Mouse (Mus musculus) kidney, embryonic 15.5 days (tissue): ENCODE measurements around the gene Cela3a. TPM values are rescaled to one million over a fixed set of nuclear protein-coding genes. Genes with fewer than 3 reads are reported as not detected.
A peak's percentile ranks its signal among the peaks of the same experiment; 100 is the strongest.

Experiments
- ATAC-seq: fragments of 200-750 bp; cut with Nextera tagmentation; replicated peaks from 2 replicates; pipeline ENCODE4 v1.8.0; 2017; ENCODE audit warnings: moderate TSS enrichment; ENCODE audit not compliant: low FRiP score
- H3K27ac ChIP-seq: fragments of 300-500 bp; sonication (generic); 2 replicates; pipeline ENCODE4 v1.5.1; 2015; ENCODE audit warnings: mild to moderate bottlenecking, inconsistent platforms
- H3K27me3 ChIP-seq: fragments of 300-500 bp; sonication (generic); 2 replicates; pipeline ENCODE4 v1.6.1; 2015; ENCODE audit warnings: inconsistent platforms
- H3K36me3 ChIP-seq: fragments of 300-500 bp; sonication (generic); 2 replicates; pipeline ENCODE4 v1.6.1; 2015; ENCODE audit warnings: inconsistent platforms
- H3K4me1 ChIP-seq: fragments of 300-500 bp; sonication (generic); 2 replicates; pipeline ENCODE4 v1.6.1; 2015; ENCODE audit warnings: inconsistent platforms
- H3K4me2 ChIP-seq: fragments of 300-500 bp; sonication (generic); 2 replicates; pipeline ENCODE4 v1.6.1; 2015; ENCODE audit warnings: moderate library complexity, mild to moderate bottlenecking, inconsistent platforms
- H3K4me3 ChIP-seq: fragments of 300-500 bp; sonication (generic); replicated peaks from 2 replicates; pipeline ENCODE4 v1.5.1; 2015; ENCODE audit warnings: mild to moderate bottlenecking, inconsistent platforms
- H3K9ac ChIP-seq: fragments of 300-500 bp; sonication (generic); 2 replicates; pipeline ENCODE4 v1.6.1; 2015; ENCODE audit warnings: mild to moderate bottlenecking, inconsistent platforms
- H3K9me3 ChIP-seq: fragments of 300-500 bp; sonication (generic); replicated peaks from 2 replicates; pipeline ENCODE4 v1.6.1; 2016; ENCODE audit warnings: inconsistent platforms
- WGBS: fragments of 180-500 bp; shearing (Covaris S2); methylation state at CpG from one replicate; pipeline ENCODE4 v1.1.7; 2015; ENCODE audit warnings: mixed read lengths; 5-methylcytosine and 5-hydroxymethylcytosine counted together
- polyA plus RNA-seq: library from polyadenylated mRNA; unstranded; fragments of >200 nt; fragmentation: Nextera tagmentation; extraction: Ambion mirVana; gene quantifications from 2 replicates; pipeline ENCODE4 v1.2.1, GENCODE M21; 2015

Gene Cela3a
- polyA plus RNA-seq, 1 experiment from 2014 or later = not detected

DNA sequence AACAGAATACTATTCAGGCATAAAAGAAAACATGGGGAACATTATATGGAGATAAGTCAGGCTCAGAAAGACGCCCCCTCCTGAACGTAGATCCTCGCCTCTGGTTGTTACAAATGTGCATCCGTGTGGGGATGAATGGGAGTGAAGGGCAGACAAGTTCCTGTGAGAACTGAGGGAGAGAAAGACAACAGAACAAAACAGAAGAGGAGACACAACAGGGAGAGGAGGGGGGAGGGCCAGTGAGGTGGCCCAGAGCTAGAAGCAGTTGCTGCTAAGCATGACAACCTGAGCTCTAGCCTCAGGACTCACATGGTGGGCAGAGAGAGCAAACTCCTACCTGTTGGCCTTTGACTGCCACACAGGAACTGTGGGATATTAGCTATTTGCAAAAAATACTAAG, 43.5 kb downstream of the Cela3a start:
- Histone ChIP-seq H3K4me2 (no peak overlapping the region), H3K4me1 (peaks cover 24% of the 10 kb centered on the region), H3K4me3 (no peak overlapping the region), H3K36me3 (no peaks in the 10 kb centered on the region), H3K27ac (no peak overlapping the region), H3K9ac (no peak overlapping the region), H3K9me3 (no peaks in the 10 kb centered on the region), H3K27me3 (no peaks in the 10 kb centered on the region)
- WGBS = 83% methylated on average over 4 of the region's 4 CpGs
- no peak for ATAC-seq

DNA sequence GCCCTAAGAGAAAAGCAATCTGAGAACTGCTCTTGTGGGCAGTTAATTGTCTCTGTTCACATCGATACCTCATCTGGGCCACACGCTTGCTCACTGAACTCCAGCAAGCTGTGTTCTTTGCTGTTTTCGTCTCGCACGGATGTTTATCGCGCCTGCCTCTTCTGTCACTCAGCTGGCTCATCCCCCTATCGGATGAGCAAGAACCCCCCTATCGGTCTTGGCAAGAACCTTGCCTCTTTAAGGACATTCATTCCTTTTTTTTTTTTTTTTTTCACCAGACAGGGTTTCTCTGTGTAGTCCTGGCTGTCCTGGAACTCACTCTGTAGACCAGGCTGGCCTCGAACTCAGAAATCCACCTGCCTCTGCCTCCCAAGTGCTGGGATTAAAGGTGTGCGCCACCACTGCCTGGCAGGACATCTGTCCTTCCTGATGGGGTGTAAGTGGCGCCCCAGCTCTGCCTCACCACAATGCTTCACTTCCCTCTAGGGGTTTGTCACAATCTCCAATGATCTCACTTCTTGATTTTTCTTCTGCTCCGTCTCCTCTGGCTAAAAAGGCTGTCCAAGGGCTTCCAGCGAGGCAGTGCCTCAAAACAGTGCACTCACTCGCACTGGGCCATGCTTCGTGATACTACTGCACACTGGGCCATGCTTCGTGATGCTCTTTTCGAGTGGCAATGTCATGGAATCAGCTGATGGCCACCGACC, 44.1 kb downstream of the Cela3a start:
- Histone ChIP-seq H3K27me3 (no peaks in the 10 kb centered on the region), H3K9ac (no peak overlapping the region), H3K4me3 (no peak overlapping the region), H3K36me3 (no peaks in the 10 kb centered on the region), H3K9me3 (no peaks in the 10 kb centered on the region), H3K27ac (no peak overlapping the region), H3K4me1 (peaks cover 22% of the 10 kb centered on the region), H3K4me2 (no peak overlapping the region)
- 85% methylated on average over 19 of the region's 19 CpGs for WGBS
- no peak for ATAC-seq

DNA sequence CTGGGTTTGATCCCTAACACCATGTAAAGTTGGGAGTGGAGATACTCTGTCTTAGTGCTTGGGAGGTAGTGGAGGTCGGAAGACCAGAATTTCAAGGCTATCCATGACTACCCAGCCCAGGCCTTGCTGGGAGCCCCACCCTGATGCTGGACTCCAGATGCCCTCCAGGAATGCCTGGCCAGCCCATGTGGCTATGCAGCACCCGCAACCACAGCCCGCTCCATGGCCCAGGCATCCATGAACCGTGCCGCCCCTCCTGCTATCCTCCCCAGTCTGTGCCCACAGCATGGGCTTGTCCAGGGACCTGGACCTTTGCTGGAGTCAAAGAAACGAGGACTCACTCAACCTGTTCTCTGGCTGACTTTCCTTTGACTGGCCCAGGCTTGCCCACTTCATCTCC, 44.8 kb downstream of the Cela3a start:
- Histone ChIP-seq H3K4me3 (no peak overlapping the region), H3K36me3 (no peaks in the 10 kb centered on the region), H3K27ac (no peak overlapping the region), H3K4me2 (no peak overlapping the region), H3K9me3 (no peaks in the 10 kb centered on the region), H3K4me1 (peaks cover 15% of the 10 kb centered on the region), H3K27me3 (no peaks in the 10 kb centered on the region), H3K9ac (no peak overlapping the region)
- ATAC-seq = no peak
- 85% methylated on average over 6 of the region's 6 CpGs for WGBS

DNA sequence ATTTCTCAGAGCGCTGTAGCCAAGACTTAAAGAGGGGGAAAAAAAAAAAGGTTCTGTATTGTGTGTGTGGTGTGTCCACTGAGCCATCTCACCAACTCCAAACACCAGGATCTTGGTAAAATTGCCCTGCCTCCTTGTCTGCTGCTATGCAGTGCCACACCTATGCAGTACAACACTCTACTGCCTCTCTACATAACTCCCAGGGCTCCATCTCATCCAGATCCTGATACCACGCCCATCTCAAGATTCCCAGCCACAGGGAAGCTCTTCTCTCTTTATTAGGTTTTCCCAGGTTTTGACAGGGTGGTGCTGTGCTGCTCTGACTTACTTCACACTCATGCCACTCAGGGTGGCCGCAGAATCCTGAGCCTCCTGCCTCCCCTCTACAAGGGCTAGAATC, 48.6 kb downstream of the Cela3a start:
- Histone ChIP-seq H3K4me2 (no peak overlapping the region), H3K27me3 (no peaks in the 10 kb centered on the region), H3K36me3 (no peaks in the 10 kb centered on the region), H3K9ac (no peak overlapping the region), H3K4me1 (peaks cover 11% of the 10 kb centered on the region; the same call in 1 of the 2 replicates), H3K9me3 (no peaks in the 10 kb centered on the region), H3K4me3 (no peak overlapping the region), H3K27ac (no peak overlapping the region)
- WGBS = 78% methylated on average over 3 of the region's 3 CpGs
- ATAC-seq = no peak

DNA sequence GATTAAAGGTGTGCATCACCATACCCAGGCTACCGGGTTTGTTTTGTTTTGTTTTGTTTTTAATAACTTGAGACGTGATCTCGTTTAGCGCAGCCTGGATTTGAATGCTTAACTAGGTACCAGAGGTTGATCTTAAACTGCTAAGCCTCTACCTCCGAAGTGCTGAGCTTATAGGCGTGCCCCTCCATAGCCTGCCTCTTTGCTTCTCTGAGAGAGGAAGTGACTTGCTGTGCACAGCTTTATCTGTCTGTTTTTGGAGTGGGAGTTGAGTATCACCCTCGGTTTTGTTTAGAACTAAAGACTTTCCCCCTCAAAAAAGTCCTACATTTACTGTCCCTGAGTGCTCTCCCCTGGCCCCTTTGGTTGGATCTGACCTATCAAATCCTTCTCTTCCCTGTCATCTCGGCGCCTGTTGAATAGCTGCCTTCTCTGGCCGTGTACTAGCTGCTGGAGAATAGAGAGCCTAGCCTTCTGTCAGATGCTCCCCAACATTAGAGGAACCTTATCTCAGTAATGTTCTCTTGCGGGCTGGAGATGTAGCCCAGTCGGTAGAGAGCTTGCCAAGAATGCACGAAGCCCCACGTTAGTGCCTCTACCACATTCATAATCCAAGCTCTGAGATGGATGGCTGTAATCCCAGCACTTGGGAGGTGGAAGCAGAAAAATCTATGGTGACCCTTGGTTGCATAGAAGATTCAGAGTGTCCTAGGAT, 51.1 kb downstream of the Cela3a start:
- no peaks in the 10 kb centered on the region for H3K27me3 ChIP-seq
- H3K36me3 ChIP-seq = no peaks in the 10 kb centered on the region
- H3K4me3 ChIP-seq = no peak overlapping the region
- H3K27ac ChIP-seq = no peak overlapping the region
- H3K4me2 ChIP-seq = peak overlapping the region; percentile 74; the same call in 1 of the 2 replicates
- WGBS = 61% methylated on average over 14 of the region's 14 CpGs
- H3K9ac ChIP-seq = no peak overlapping the region; the same call in 1 of the 2 replicates
- H3K4me1 ChIP-seq = peaks cover 28% of the 10 kb centered on the region
- ATAC-seq = no peak
- H3K9me3 ChIP-seq = no peaks in the 10 kb centered on the region

DNA sequence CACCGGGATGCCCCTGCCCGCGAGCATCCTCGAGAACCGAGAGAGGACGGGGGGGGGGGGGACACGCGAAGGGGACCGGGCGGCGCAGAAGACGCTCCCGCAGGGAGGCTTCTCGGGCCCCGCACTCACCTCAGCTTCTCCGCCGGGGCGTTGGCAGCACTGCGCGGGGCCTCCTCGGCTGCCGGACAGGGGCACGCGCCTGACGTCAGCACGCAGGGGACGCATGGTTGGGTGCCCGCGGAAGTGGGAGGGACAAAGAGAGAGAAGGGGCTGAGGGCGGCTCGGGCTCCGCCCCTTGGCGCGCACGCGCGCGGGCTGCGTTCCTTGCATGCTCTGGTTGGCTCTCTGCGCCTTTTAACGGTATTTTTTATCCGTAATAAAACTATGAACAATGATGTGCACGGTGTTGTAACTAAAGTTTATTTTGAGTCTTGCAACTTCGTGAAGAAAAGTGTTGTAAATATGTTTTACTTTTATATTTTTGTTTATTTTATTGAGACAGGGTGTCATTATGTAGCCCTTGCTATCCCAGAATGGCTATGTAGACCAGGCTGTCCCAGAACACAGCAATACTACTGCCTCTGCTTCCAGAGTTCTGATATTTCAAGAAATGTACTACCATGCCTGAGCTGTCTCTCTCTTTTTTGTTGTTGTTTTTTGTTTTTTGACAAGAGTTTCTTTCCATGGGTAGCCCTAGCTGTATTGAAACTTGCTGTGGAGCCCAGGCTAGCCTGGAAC, 51.9 kb downstream of the Cela3a start, which contains the start of gene Cdc42:
Cdc42 (minus strand) TSS at position 204 of the 738 bp plus-strand sequence.
- Histone ChIP-seq H3K4me2 (peak within 1 kb of the TSS; percentile 74), H3K4me3 (peak within 1 kb of the TSS; percentile 98), H3K4me1 (peaks cover 36% of the 10 kb centered on the region), H3K27ac (peak within 1 kb of the TSS; percentile 97), H3K9me3 (no peaks in the 10 kb centered on the region), H3K27me3 (no peaks in the 10 kb centered on the region), H3K9ac (peak within 1 kb of the TSS; percentile 100), H3K36me3 (no peaks in the 10 kb centered on the region)
- peak; percentile 97 for ATAC-seq
- WGBS = under 1% methylated on average over 38 of the region's 44 CpGs

DNA sequence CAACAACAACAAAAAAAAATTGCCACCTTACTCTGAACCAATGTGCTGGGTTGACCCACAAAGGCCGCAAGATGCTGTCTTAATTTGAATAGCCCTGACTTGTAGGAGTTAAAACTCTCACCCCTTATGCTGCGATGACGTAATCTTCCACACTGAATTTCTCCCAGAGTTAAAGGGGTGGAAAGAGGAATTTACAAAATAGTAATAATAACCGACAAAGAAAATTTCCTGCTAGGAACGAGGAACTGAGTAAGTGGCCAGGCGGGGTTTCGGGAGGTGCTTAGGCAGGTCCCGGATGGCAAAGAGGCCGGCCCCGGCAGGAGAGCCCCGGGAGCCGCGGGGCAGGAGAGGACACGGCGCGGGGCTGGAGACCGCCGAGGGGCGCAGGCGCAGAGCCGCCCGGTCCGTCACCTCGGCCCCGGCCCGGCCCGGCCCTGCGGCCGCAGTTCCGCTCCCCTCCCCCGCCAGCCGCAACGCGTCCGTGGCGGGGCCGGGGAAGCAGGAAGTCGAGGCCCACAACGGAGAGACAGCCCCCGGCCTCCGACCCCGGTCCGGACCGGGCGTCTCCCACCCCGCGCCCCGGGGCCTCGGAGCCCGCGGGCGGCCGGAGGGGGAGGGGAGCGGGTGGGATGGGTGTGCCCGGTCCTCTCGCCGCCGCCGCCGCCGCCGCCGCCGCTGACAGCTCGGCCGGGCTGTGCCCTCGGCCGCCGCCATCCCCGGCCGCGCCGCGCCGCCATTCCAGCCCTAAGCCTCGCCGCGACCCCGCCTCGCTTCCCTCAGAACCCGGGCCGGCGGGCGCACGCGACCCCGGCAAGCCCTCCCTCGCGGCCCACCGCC, 52.7 kb downstream of the Cela3a start:
- Histone ChIP-seq H3K4me2 (peak overlapping the region; percentile 74), H3K4me3 (peak overlapping the region; percentile 98), H3K9ac (peak overlapping the region; percentile 100), H3K9me3 (no peaks in the 10 kb centered on the region), H3K4me1 (peaks cover 42% of the 10 kb centered on the region), H3K36me3 (0 out of 2 replicates have a peak, but pooled peaks cover 2% of the 10 kb centered on the region), H3K27ac (peak overlapping the region; percentile 97), H3K27me3 (no peaks in the 10 kb centered on the region)
- WGBS = 1% methylated on average over 20 of the region's 90 CpGs
- ATAC-seq = peak; percentile 86

Other genes with a start within 250 kb of the Cela3a start
- 10.6 and 10.9 TPM in 2 replicates for gene Wnt4, start 132.3 kb downstream of the Cela3a start, polyA plus RNA-seq
- 678 and 694 TPM in 2 replicates for gene Cdc42, start 52.1 kb downstream of the Cela3a start, polyA plus RNA-seq
- not detected in 2 replicates for gene Cela3b, start 20.7 kb upstream of the Cela3a start, polyA plus RNA-seq
- gene 1700013G24Rik, start 43.5 kb upstream of the Cela3a start, polyA plus RNA-seq = not detected in 2 replicates
- 34.2 and 35.7 TPM in 2 replicates for gene Hspg2, start 59.0 kb upstream of the Cela3a start, polyA plus RNA-seq
- not detected in 2 replicates for gene Ldlrad2, start 164.8 kb upstream of the Cela3a start, polyA plus RNA-seq
- 64.8 and 72.9 TPM in 2 replicates for gene Usp48, start 184.0 kb upstream of the Cela3a start, polyA plus RNA-seq